Mouse (Mus musculus): ENCODE measurements around the gene Coq10a. TPM values are rescaled to one million over a fixed set of nuclear protein-coding genes. Genes with fewer than 3 reads are reported as not detected.

Coq10a gene
- total RNA-seq (2017): 18.2 to 21.9 TPM (median 19.4 TPM) in 3 replicates

DNA sequence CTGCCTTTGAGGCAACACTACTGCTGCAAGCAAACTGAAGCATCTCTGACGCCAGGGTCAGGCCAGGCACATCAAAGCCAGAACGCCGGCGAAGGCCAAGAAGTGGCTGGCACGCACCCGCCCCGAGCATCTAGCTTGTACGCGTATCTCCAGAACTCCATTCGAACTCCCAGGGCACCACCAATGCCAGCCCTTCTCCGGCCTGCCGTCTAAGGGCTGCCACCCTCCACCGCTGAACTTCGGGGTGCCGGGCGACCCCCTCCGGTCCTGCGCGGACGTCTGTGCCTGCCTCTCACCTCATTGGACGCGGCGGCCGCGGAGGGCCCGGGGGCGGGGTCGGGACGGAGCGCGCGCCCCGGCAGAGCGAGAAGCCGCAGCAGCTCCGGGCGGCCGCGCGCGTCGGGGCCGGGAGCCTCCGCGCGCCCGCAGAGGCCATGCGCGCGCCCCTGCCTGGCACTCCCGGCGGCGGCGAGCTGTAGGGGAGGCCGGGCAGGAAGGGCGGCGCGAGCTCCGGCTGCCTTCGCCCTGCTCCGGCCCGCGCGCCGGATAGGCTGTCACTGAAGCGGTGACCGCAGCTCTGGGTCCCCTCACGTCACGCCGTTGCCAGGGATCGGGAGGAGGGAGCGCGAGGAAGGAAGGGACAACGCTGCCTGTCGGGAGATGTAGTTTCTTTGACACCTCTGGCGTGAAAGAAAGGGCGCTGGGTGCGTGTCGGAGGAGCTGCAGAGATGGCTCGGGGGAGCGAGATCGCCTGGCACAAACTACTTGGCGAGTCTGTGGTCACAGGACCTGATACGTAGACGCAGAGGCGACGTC is at the start of gene Coq10a:
Gene Coq10a, minus strand, starts transcription at position 596 of the 816 bp plus-strand sequence.
- peak; percentile 80 for ATAC-seq (replicated peaks; ENCODE audit: insufficient number of reproducible peaks, low FRiP score, low TSS enrichment, poor library complexity, severe bottlenecking)

DNA sequence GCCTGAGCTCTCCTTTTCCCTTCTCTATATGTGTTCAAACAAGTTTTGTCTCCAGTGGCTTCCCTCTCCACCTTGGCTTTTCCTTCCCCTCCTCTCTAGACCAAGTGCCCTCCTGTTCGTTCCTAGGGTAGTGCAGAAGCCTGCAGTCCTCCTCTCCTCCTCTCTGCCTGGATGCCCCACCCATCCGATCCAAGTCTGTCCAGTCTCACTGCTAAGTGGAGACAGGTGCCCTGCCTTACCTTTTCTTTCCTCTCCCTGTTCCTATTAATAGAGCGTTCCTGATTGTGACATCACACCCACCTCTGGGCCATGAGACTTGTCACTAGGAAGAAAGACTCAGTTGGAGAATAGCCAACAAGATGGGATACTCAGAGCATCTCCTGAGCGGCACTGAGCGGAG is 46.1 kb upstream of the Coq10a start:
- no peak for ATAC-seq (replicated peaks; ENCODE audit: insufficient number of reproducible peaks, low FRiP score, low TSS enrichment, poor library complexity, severe bottlenecking)

DNA sequence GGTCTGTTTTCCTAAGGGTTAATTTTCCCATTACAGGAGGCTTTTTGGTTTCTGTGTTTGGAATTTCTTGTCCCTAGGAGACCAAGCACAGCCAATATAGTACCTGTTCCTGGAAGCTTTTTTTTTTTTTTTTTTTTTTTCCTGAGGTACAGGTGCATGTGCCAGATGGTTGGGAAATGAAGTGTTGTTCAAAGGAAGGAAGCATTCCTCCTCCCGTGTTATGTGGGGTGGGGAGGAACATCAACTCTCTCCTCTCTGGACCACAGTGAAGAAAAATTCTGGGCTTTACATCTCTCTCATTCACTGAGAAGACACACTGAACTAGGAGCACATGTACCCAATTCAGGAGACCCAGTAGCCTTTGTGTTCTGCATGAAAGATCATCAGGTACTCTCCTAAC is 44.3 kb upstream of the Coq10a start:
- no peak for ATAC-seq (replicated peaks; ENCODE audit: insufficient number of reproducible peaks, low FRiP score, low TSS enrichment, poor library complexity, severe bottlenecking)

DNA sequence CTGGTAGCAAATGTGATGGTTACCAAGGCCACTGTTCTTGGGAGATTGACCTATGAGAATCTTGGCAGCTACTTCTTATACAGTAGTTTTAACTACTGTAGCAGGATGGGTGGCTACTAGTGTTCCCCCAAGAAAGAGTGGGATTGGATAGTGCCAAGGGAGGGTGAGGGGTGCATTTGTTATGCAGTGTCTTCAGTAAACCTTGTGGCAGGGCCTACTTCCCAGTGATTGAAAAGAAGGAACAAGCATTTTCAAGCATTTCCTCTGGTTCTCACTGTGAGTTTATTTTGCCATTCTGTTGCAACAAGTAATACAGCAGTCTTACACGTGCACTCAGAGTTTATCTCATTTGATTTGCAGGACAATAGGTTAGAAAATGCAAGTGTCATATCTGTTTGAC is 43.8 kb upstream of the Coq10a start:
- no peak for ATAC-seq (replicated peaks; ENCODE audit: insufficient number of reproducible peaks, low FRiP score, low TSS enrichment, poor library complexity, severe bottlenecking)

DNA sequence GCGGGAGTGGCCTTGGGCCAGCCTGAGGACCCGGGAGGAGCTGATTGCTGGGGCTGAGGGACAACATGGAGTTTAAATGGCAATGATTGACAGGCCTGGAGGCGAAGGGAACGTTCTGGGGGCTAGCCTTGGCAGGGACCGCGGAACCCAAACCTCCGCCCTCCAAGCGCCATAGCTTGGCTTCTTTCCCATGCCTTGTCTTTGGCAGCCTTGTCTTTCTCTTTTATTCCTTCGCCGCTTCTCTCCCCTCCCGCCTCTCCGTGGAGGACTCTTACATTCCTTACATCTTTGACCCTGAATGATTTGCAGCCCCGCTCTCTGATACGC is 43.2 kb upstream of the Coq10a start:
- ATAC-seq (replicated peaks; ENCODE audit: insufficient number of reproducible peaks, low FRiP score, low TSS enrichment, poor library complexity, severe bottlenecking): no peak

DNA sequence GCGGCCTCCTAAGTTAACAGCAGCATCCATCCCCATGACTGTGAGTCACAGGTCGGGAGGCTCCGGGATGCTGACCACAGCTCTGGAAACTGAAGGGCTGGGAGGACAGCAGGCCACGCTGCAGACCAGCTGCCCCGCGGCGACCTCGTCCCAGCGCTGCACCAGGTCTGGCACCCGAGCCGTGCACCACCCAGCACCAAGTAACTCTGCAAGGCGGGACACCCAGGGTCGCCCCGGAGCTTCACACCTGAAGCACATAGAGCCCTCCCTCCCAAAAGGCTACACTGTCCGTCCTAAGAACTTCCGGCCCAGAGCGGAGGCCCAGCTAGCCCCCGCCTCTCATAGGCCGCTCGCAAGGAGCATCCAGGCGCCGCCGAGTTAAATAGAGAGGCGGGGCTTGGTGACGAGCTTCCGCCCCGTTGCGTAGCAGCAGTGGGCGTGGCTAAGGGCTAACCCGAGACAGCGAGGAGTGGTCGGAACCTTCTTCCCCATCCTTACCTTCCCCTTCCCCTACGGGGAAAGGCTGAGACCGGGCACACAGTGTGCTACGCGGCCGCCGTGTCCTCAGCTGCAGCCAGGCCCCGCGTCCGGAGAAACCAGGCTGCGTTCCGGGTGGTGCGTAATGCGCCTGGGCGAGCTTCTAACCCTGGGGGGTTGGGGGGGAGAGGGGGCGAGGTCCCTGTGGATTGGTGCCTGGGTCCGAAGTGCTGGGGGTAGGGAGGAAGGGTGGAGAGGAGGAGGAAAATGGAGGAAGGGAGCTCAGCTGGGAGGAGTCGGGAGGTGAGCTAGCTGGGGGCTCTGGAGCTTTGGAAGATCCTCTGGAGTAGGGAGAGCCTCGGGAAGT is 42.6 kb upstream of the Coq10a start, which contains the start of the genes Nabp2 and Rnf41:
Gene Nabp2, minus strand, starts transcription at position 282 of the 844 bp plus-strand sequence.
Gene Rnf41, plus strand, starts transcription at position 447 of the 844 bp plus-strand sequence.
- ATAC-seq (replicated peaks; ENCODE audit: insufficient number of reproducible peaks, low FRiP score, low TSS enrichment, poor library complexity, severe bottlenecking): peak; percentile 82

DNA sequence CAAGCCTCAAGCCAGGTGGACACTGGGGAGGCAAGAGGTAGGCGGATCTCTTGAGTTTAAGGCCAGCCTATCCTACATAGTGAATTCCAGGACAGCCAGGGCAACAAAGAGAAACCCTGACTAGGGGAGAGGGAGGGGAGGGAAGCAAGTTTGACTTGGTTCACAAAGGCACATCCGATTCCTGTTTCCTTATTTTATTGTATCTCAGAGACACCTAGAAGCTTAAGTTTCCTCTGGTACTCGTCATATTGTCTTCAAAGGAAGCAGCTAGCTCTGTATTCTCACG is 41.7 kb upstream of the Coq10a start:
- ATAC-seq (replicated peaks; ENCODE audit: insufficient number of reproducible peaks, low FRiP score, low TSS enrichment, poor library complexity, severe bottlenecking): no peak

DNA sequence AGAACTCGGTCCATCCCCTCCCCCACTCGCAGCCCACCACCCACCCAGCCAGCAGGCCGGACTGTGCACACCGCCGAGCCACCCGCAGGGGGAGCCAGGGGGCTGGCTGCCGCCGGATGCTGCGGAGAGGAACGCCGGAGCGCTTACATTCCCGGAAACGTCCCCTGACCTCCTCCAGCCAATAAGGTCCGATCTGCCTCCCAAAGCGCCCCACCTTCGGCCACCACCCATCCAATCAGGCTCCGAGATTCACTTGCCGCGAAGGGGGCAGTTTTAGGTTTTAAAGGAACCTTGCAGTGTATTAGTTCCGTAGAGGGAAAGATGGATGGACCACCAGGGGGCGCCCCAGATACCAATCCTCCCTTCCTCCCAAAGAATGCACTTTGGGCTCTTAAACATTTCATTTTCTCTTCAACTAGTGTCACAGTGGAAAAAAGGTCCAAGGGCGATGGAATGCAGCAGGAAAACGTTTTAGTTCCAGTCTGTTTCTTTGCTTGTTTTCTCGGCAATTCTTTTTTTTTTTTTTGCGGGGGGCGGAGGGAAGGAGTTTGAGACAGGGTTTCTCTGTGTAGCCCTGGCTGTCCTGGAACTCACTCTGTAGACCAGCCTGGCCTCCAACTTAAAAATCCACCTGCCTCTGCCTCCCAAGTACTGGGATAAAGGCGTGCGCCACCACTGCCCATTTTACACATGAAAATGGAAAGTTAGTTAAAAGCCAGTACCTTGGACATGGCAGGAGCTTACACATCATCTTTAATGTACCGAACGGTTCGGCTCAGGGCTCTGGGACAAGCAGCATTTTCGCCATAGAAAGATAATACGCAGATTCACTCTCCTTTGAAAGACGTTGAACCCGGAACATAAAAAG is 41.1 kb upstream of the Coq10a start:
- peak; percentile 92 for ATAC-seq (replicated peaks; ENCODE audit: insufficient number of reproducible peaks, low FRiP score, low TSS enrichment, poor library complexity, severe bottlenecking)

DNA sequence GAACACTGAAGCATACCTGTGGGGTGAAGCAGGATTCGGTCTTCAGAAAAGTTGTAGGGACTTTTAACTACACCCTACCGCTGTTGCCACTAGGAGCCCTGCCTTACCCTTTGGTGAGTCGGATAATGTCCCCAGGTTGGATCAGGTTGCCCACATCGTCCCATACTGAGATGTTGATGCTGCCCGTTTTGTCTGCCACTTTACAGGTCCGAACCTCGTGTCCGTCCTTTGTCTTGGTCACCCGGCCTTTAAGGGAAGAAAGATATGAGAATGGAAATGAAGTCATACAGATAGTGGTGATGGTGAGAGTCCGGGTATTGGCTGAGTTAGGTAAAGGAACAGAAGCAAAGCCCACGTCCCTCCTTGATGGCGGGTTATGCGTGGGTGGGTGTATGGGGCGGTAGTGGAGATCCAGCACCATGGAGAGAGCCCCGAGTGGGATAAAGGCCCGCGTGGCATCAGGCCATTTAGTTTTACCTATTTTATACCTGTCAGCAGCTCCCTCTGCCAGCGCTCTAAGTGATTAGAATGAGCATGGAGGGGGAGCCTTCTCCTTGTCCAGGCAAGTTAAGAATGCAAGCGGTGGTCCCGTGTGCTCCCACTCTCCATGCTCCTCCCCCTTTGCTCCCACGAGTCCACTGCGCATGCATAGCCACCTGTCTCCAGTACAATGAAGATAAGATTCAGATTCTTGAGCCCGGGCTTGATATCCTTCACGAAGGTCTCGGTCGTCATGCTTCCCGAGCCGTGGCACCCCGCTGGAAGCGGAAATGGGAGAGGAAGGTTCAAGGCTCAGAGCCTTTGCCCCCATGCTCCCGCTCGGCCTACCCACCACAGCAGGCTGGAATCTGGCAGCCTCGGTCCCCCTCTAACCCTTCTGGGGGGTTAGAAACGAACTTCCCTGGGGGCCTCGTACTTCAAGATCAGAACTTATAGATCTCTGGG is 40.1 kb upstream of the Coq10a start:
- ATAC-seq (replicated peaks; ENCODE audit: insufficient number of reproducible peaks, low FRiP score, low TSS enrichment, poor library complexity, severe bottlenecking): no peak

DNA sequence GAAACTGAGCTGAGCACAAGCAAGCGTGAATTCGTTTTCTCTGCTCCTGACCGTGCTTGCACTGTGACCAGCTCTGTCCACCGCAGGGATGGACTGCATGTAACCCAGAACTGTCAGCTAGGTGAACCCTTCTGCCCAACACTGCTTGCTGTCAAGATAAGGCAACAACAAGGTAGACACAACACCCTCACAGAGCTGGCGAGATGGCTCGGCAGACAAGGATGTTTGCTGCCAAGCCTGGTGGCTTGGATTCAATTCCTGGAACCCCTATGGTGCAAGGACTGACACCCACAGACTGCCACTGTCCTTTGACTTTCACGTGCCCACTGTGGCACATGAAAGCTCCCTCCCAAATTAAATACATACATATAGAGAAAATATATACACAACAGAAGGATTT is 35.1 kb upstream of the Coq10a start:
- no peak for ATAC-seq (replicated peaks; ENCODE audit: insufficient number of reproducible peaks, low FRiP score, low TSS enrichment, poor library complexity, severe bottlenecking)

DNA sequence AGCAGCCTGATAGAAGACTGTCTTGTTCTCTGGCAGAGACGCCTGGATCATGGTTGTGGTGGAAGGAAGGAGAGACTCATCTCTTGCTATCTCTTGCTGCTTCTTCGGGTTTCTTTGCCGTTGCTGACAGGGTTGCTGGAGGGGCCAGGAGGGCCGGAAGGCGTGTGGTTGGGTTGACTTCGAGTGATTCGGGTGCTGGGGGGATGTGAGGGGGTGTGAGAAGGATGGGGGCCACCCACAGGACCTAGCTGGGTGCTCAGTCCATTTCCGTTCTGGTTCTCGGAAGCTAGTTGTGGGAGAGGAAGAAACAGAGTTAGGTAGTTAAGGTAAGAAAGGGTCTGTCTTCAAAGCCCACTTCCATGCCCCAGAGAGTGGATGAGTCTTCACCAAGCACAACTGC is 32.8 kb upstream of the Coq10a start:
- no peak for ATAC-seq (replicated peaks; ENCODE audit: insufficient number of reproducible peaks, low FRiP score, low TSS enrichment, poor library complexity, severe bottlenecking)

DNA sequence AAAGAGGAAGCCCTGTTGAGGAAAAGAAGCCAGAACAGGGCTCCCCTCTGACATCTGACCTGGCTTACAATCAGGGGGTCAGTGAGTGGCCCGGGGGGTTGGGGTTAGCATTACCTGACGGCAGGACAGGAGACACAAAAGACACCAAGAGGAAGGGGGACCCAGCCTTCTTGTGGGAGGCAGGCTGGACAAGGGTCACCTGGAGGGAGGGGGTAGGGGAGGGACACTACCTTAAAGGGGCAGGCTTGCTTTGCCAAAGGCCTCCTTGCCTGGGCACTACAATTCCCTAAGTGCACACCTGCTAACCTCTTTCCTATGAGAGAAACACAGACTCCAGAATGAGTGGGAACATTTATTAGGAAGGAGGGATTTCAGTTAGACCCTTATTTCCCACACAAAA is 32.3 kb upstream of the Coq10a start, which contains the start of gene Slc39a5:
Gene Slc39a5, minus strand, starts transcription at position 174 of the 400 bp plus-strand sequence.
- no peak for ATAC-seq (replicated peaks; ENCODE audit: insufficient number of reproducible peaks, low FRiP score, low TSS enrichment, poor library complexity, severe bottlenecking)

DNA sequence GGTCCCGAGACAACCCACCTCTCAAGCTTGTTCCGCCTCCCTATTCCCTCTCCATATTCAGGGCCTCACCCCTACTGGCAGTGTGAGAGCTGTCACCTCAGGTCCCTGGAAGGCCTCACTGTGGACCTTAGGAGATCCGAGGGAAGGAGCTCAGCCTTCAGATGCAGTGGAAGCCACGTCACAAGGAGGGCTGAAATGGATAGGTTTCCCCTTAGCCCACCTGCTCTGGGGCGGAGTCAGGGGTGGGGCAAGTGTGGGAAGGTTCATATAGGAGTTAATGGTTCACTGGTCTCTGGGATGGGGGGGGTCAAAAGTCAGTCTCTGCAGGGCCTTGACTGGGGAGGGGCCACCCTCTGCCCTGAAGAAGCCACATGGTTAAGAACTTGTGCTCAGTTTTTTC is 31.5 kb upstream of the Coq10a start:
- ATAC-seq (replicated peaks; ENCODE audit: insufficient number of reproducible peaks, low FRiP score, low TSS enrichment, poor library complexity, severe bottlenecking): no peak

DNA sequence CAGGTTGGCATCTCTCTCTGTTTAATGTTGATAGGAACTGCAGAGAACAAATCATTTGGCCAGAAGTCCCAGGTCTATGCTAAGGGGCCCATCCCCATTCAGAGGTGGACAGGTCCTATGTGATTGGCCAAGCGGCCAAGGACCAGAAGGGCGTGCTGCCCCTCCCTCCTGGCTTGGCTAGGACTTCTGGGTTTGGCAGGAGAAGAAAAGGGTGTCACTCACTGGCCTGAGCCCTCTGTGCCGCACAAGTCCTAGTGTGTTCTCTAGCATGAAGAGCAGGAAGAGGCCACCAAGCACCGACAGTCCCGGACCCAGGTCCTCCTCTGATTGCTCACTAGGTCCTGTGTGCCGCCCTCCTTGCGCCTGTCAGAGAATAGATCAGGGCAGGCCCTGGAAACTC is 28.7 kb upstream of the Coq10a start:
- no peak for ATAC-seq (replicated peaks; ENCODE audit: insufficient number of reproducible peaks, low FRiP score, low TSS enrichment, poor library complexity, severe bottlenecking)

DNA sequence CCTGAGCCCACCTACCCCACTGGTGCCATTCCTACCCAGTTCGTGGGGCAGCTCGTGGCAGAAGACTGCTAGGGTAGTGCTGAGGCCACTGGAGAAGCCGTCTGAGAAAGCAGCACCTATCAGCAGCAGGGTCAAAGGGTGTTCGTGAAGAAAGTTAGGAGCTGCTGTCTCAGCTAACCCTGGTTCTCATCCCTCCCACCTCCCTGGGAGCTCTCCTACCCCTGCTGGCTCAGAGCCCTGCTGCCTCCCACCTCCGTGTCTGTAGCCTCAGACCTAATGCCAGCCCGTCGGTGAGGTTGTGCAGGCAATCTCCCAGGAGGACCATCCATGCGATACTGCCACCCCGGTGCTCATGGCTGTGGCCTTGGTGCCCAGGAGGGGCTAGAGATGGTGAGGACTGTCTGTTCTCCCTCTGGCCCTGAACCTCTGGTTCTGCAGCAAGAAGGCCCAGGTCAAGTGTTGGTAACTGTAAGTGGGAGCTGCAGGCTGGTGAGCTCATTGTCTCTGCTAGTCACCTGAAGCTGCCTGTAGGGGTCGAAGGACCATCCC is 28.0 kb upstream of the Coq10a start:
- ATAC-seq (replicated peaks; ENCODE audit: insufficient number of reproducible peaks, low FRiP score, low TSS enrichment, poor library complexity, severe bottlenecking): no peak

DNA sequence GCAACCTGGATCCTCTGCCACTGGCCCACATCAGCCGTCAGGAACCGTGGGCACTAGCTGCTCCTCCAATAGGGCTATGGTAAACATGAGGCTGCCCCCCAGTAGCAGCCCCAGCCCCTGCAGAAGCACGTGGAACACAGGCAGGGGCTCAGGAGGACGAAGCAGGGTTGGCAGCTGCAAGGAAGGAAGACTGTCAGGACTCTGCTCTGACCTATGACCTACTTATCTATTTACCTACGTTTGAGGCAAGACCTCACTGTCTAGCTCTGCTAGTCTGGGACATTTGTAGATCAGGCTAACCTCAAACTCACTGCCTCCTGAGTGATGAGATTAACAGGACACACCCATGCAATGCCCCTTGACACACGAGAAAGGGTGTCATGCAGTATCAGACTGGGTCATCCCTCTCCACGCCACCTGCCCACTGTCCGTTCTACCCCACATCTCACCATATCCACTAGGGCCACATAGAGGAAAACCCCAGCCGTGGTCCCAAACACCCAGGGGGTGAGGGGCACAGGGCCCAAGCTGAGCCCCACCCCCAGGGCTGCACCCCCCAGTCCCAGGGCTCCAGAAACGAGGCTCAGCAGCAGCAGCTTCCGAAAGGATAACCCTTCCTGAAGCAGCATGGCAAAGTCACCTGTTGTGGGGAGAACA is 27.3 kb upstream of the Coq10a start:
- ATAC-seq (replicated peaks; ENCODE audit: insufficient number of reproducible peaks, low FRiP score, low TSS enrichment, poor library complexity, severe bottlenecking): no peak

DNA sequence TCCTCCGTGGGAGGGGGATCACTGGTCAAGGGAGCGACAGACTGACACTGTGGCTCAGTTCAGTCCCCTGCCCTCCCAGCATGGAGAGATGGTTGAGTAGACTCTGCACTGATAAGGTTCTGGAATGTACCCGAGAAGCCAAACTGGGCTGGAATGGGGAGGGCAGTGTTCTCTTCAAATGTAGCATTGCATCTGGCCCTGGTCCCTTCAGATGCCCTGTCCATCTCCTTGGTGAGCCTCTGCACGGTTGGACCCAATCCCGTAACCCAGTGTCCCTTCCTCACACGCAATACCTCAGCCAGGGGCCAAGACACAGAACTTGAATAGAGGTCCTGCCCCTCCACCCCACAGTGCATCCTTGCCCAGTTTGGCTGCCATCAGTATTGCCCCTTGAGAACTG is 23.1 kb upstream of the Coq10a start:
- no peak for ATAC-seq (replicated peaks; ENCODE audit: insufficient number of reproducible peaks, low FRiP score, low TSS enrichment, poor library complexity, severe bottlenecking)

Measured in monocyte, adult 5-6 weeks (primary cell).